Mouse (Mus musculus) adrenal gland, postnatal 36 days (tissue): Measurements from ENCODE around the gene Gm42791. TPM values are rescaled to one million over a fixed set of nuclear protein-coding genes. Genes with fewer than 3 reads are reported as not detected.

Experiments used
- DNase-seq, 2 experiments: peaks; one replicate each; pipeline ENCODE4 v3.0.0; 2021; ENCODE audit warnings: mixed read lengths in 1 of 2
- total RNA-seq, 2 experiments: library from RNA; stranded (reverse); gene quantifications; 2 replicates each; pipeline ENCODE4 v1.2.3; 2021

Gene Gm42791
- total RNA-seq, 2 experiments from 2014 or later = 4.2 to 5.7 TPM

DNA sequence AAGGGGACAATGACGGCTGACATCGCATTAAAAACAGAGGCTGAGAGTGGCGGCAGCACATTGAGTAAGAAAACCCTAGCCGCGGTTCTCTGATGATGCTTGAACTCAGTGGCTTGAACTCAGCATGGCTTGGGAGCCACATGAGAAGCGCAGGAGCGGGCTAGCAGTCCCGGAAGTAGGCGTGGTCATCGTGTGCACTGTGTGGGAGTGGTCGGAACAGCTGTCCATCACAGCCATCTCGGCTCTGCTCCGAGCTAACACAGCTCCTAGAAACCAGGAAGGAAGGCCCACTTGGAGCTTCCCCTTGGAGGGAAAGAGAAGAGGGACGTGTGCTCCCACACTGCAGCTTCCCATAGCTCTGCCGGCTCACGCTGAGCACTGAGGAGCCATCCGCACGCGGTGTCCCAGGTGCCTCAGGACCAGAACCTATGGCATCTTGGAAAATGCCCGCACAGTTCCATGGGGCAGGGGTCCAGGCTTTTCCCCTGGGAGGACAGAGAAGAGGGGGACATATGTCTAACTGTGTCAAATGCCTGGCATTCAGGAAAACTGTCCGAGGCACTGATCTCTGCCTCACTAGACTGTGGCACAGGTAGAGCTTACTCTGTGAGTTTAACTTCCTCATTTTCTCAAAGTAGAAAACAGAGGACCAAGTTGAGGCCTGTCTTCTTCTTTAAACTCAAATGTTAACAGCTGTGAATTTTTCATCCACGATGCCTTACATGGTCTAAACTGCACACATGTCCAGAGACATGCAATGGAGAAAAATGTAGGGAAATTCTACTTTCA, 108.9 kb downstream of the Gm42791 start:
- DNase-seq = peak; percentile 20 to 24

DNA sequence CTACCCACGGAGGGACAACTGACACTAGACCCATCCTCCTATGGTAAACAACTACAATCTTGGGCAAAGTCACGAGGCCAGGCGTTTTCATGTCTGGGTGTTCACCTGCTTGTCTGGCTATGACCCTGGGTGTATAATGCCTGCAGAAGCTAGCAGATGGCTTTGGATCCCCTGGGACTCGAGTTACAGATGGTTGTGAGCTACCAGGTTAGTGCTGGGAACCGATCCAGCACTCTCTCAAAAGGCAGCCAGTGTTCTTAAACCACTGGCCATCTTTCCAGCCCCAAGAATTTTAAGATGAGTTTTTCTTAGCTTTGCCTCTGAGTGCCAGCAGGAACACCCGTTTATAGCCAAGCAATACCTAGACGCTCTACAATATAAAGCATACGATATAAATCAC, 111.3 kb downstream of the Gm42791 start:
- DNase-seq = no peak

DNA sequence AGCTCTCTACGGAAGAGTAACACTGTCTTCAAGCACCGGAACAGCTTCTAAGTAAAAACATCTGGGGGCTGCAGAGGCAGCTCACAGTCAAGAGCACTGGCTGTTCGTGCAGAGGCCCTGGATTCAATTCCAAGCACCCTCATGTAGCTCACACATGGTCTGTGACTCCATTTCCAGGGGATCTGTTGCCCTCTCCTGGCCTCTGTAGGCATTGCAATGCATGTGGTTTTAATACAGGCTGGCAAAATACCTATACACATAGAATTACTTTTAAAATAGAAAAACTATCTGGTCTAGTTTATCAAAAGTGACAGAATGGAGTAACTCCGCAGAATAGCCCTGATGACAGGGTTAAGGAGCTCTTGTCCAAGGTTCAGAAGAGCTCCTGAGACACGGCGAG, 115.7 kb downstream of the Gm42791 start:
- DNase-seq = peak in 1 of 2 experiments; percentile 5

DNA sequence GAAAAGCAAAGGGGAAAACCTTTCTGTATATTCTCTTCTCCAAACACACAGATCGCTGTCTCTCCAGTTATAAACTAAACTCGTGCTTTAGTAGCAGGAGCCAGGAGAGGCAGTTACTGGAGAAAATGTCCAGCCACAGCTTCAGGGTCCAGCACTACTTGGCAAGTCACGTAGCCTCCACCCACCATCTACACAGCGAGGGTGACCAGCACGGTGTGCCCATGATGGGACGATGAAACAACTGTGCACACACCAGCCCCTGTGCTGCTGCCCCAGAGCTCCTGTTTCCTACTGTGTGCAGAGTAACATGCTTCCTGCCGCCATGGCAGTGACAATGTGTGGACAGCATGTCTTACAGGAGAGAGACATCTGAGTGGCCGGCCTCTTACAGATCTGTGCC, 121.8 kb downstream of the Gm42791 start:
- no peak for DNase-seq

DNA sequence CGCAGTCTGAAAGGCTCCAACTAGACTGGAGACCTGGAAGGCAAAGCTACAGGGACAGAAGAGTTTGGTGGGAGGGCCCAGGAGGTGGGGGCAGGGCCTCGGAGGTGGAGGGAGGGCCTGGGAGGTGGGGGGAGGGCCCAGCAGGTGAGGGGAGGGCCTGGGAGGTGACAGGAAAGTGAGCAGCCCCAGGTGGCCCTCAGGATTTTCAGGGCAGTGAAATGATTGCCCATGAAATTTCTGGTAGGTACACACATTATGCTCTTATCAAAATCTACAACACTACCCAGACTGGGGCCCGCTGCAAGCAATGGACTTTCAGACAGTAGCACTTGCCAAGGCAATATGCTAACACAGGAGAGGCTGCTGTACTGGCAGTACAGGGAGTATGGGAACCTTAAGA, 125.4 kb downstream of the Gm42791 start:
- no peak for DNase-seq

DNA sequence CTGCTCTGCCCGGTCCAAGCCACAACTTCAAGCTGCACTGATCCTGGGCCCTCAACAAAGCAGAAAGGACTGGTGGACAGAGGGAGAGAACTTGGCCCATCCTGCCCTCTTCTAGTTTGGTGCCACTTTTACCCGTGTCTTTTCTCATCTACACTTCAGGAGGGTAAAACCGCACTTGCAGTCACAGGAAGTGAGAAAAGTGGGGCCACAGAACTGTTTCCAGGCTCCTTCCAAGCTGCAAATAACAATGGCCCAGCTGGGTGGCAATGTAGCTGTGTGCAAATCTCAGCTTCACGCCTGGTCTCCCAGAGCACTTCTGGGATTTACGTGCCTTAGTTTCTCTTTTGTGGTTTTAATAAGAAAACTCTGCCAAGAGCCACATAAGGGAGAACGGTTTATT, 127.2 kb downstream of the Gm42791 start:
- DNase-seq = no peak

DNA sequence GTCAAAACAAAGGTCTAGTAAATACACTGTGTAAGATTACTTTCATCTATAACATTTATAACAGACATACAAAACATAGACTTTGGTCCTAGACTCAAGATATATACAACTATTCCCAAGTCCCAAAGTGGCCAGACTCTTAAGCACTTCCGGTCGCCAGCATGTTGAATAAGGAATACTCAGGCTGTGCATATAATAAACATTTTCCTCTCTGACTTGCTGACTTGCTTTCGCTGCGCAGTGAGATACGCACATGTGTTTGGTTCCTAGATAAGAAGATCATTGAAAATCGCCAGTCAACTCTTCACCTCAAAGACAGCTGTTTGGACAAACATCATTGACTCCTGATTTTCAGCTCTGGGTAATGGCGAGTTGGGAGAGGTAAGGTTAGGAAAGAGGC, 127.8 kb downstream of the Gm42791 start:
- no peak for DNase-seq

DNA sequence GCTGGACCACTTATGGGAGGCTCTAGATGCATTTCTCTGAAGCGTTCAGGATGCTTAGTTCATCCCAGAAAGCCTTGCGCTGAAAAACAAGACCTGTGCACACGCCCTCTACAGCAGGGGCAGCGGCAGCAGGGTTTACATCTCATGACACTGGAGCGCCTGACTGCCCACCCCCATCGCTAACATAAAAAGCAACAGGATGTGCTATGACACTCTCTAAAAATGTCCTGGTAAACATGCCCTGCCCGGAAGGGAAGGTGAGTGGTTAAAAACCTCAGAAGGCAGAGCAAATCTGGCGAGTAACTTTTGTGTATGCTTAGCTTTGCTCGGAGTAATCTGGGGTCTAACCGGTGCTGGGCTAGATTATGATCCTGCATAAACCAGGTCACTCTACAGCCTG, 128.4 kb downstream of the Gm42791 start:
- DNase-seq = no peak

DNA sequence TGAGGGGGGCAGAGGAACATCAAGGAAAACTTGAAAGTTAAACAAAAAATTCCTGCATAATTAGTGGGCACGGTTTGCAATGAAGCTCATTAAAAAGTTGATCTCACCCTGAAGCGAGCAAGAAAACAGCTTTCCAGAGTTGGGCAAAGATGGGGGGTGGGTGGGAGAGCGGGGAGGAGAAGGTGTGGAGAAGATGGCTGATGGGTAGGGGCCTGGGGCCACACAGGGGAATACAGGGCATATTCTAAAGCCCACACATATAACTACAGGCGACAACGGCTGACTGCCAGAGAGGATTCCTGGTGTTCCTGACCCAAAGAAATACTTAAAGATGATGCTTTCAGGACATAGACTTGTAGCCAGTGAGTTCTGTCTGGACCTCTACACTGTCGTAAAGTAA, 131.5 kb downstream of the Gm42791 start:
- no peak for DNase-seq

DNA sequence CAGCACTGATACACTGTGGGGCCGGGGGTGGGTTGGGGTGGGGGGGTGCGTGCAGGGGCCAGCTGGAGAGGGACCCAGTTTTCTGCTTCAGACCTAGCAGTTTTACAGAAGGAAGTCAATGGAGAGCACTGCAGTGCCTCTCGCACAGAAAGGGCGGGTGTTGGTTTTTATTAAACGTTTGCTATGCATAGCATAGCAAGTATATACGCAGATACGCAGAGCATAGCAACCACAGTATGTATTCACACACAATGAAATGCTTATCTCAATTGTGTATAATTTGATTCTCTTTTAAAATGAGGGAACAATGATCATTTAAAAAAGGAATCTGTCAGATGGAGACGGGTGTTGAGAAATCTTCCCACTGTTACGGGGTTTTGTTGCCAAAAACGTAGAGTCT, 132.1 kb downstream of the Gm42791 start:
- no peak for DNase-seq

DNA sequence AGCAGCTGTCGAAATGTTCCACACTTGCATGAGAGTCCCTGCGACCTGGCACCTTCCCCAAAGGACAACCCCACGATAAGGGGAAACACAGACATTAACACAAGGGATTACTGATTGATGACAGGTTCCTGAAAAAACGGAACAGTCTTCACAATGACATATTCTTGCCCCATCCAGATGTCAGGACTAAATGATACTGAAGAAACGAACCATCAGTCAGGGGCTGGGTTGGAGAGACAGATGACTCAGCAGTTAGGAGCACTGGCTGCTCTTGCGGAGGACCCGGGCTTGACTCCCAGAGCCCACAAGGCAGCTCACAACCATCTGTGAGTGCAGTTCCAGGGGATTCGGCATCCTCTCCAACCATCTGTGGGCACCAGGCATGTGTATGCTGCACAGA, 132.8 kb downstream of the Gm42791 start:
- DNase-seq = no peak

DNA sequence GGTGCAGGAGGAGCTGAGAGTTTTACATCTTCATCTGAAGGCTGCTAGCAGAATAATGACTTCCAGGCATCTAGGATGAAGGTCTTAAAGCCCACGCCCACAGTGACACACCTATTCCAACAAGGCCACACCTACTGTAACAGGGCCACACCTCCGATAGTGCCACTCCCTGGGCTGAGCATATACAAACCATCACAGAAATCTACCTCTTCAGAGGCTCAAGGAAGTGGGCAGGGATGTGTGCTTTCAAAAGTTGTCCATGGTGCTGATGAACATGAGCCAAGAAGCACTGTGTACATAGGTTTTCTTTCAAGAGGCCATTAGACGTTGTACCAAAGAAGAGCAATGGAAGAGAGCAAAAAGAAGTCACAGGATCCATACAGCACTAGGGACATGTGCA, 137.4 kb downstream of the Gm42791 start:
- DNase-seq = no peak

DNA sequence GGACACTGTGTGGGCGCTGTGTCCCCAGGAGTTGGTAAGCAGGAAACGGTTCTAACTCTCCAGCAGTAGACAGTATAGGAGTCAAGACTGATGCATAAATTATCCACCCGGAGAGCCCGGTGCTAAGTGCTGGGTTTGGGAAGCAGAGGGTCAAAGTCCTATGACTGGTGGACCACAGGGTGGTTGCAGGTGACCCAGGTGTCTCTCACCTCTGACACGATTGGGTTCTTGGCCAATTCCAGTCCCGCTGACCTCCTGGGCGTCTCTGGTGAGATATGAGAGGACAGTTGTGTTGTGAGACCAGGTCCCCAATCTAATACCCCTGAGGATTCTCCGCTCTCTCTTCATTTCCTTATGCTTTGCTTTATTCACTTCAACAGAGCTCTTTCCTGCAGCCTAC, 139.9 kb downstream of the Gm42791 start:
- DNase-seq = no peak

DNA sequence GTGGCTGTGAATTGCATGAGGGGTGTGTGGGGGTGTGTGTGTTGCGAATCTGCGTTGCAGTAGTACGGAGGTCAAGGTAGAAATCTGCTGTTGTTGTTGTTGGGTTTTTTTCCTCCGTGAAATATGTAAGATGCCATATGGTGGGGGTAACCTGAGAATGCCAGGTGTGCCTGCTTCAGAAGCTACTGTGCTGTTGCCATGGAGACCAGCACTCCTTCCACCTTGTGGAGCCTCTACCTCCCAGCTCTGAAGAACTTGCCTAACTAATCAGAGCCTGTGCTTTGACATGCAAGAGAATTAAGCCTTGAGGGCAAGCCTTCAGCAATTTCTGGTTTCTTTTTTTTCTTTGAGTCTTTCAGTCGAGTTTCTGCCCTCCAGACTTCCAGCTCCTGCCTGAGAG, 140.8 kb downstream of the Gm42791 start:
- DNase-seq = no peak

DNA sequence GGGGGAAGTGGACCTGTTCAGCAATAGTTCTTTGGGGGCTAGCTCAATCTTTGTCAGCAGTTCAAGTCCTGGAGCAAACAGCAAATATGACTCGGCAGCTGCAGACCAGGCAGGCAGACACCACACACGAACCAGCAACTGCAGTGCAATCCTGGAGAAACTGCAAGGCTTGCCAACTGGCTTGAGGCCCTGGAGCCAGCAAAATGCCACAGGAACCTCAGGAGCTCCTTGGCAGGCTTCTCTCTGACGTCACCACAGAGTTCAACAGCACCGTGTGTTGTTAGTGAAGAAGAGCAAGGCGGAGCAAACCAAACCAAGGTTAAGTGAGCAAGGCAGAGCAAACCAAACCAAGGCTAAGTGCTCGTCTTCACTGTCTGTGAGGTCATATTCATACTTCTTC, 145.4 kb downstream of the Gm42791 start:
- no peak for DNase-seq

DNA sequence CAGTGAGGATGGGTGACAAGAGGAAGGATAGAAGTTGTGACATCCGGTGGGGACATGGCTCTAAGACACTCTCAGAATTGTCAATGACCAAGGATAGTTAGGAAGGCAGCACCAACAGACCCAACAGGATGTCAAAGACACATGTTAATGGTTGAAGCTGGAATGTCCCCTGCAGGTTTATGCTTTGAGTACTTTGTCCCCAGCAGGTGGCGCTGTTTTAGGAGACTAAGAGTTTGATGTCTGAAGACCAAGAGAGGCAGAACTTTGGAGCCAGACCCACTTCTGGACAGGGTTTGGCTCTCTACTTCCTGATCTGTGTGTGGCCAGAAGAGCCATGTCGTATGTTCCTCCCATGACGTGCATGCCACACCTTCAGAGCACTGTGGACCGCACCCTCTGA, 147.9 kb downstream of the Gm42791 start:
- no peak for DNase-seq

Other genes starting within 250 kb of the Gm42791 start
- gene Katnal1, start 65.8 kb downstream of the Gm42791 start, total RNA-seq = 1 to 10 TPM; 6.5 to 9.7 TPM
- 10 to 100 TPM; 29.9 to 40.6 TPM for gene Uspl1, start 189.2 kb upstream of the Gm42791 start, total RNA-seq
- 100 to 1,000 TPM; 141 to 161 TPM for gene Hmgb1, start 189.3 kb upstream of the Gm42791 start, total RNA-seq